Mouse (Mus musculus) cortical plate, adult 2 months (tissue): ENCODE results near the gene Tyrobp.

ENCODE experiments used
- CTCF ChIP-seq: fragments of 200-500 bp; IDR thresholded peaks from 2 replicates; pipeline ENCODE4 v1.5.1; 2011; ENCODE audit warnings: mild to moderate bottlenecking, control low read depth, low read length; ENCODE audit not compliant: insufficient read depth; ENCODE audit errors: extremely low read depth
- POLR2A ChIP-seq: fragments of 200-500 bp; IDR thresholded peaks from 2 replicates; pipeline ENCODE4 v1.6.1; 2011; ENCODE audit warnings: mild to moderate bottlenecking, low read length, control low read depth; ENCODE audit not compliant: insufficient read depth; ENCODE audit errors: extremely low read depth

- TF ChIP-seq CTCF: no peak
- no peak for TF ChIP-seq POLR2A
Observed at GRCm38 (mm10) chr7:30435156-30435555, 21.6 kb downstream of the Tyrobp start.
